Mouse (Mus musculus): ENCODE measurements around the gene Sgk2. TPM values are rescaled to one million over a fixed set of nuclear protein-coding genes. Genes with fewer than 3 reads are reported as not detected.

Gene Sgk2
- polyA plus RNA-seq, 1 experiment from 2014 or later: not detected

- Histone ChIP-seq H3K4me1 (ENCODE audit: control insufficient read depth, insufficient read depth, low read length) (no peaks in the 10 kb centered on the region), H3K9me3 (replicated peaks; ENCODE audit: control insufficient read depth, low read length) (no peaks in the 10 kb centered on the region), H3K36me3 (ENCODE audit: control insufficient read depth, insufficient read depth, low read length) (no peaks in the 10 kb centered on the region), H3K27me3 (ENCODE audit: control insufficient read depth, insufficient read depth, low read length) (no peaks in the 10 kb centered on the region), H3K4me2 (no peak overlapping the region), H3K9ac (ENCODE audit: low read depth, low read length) (no peak overlapping the region), H3K4me3 (ENCODE audit: low read depth, low read length) (no peak overlapping the region), H3K27ac (ENCODE audit: low read depth, low read length) (no peak overlapping the region)
- ATAC-seq (replicated peaks; ENCODE audit: insufficient number of reproducible peaks, low FRiP score, low TSS enrichment): no peak
- 71% methylated on average over 11 of the region's 11 CpGs for WGBS (ENCODE audit: insufficient replicate concordance)
Observed at GRCm38 (mm10) chr2:162975157-162975775, 11.9 kb upstream of the Sgk2 start.

DNA sequence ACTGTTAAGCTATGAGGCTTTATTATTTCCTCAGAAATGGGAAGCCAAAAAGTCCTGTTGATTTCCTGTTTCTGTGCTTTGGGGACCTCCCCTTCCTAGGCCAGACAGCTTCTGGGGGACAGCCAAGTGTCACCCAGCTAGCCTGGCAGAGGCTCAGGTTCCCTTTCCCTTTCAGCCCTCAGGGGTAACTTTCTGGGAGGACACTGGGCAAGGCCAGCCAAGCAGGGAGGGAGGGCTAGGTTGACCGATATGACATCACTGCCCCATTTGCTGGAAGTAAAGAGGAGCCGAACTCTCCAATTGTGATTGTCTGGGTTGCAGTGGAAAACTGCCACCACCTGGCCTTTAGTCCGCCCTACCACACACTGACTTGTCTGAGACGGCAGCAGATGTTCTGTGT is 11.1 kb upstream of the Sgk2 start:
- WGBS (ENCODE audit: insufficient replicate concordance): 78% methylated on average over 4 of the region's 4 CpGs

GRCm38 (mm10) chr2:162984381-162984780 is 2.7 kb upstream of the Sgk2 start:
- 77% methylated on average over 6 of the region's 6 CpGs for WGBS (ENCODE audit: insufficient replicate concordance)
- Histone ChIP-seq H3K4me2 (no peak overlapping the region), H3K9ac (ENCODE audit: low read depth, low read length) (no peak overlapping the region), H3K36me3 (ENCODE audit: control insufficient read depth, insufficient read depth, low read length) (no peaks in the 10 kb centered on the region), H3K9me3 (replicated peaks; ENCODE audit: control insufficient read depth, low read length) (no peaks in the 10 kb centered on the region), H3K27ac (ENCODE audit: low read depth, low read length) (no peak overlapping the region), H3K27me3 (ENCODE audit: control insufficient read depth, insufficient read depth, low read length) (no peaks in the 10 kb centered on the region), H3K4me3 (ENCODE audit: low read depth, low read length) (no peak overlapping the region), H3K4me1 (ENCODE audit: control insufficient read depth, insufficient read depth, low read length) (no peaks in the 10 kb centered on the region)
- no peak for ATAC-seq (replicated peaks; ENCODE audit: insufficient number of reproducible peaks, low FRiP score, low TSS enrichment)

More for the DNA sequence above, 11.1 kb upstream of the Sgk2 start:
- no peak overlapping the region for H3K4me2 ChIP-seq
- no peaks in the 10 kb centered on the region for H3K36me3 ChIP-seq (ENCODE audit: control insufficient read depth, insufficient read depth, low read length)
- no peak overlapping the region for H3K27ac ChIP-seq (ENCODE audit: low read depth, low read length)
- H3K4me3 ChIP-seq (ENCODE audit: low read depth, low read length): no peak overlapping the region
- no peak overlapping the region for H3K9ac ChIP-seq (ENCODE audit: low read depth, low read length)
- no peaks in the 10 kb centered on the region for H3K9me3 ChIP-seq (replicated peaks; ENCODE audit: control insufficient read depth, low read length)
- no peaks in the 10 kb centered on the region for H3K4me1 ChIP-seq (ENCODE audit: control insufficient read depth, insufficient read depth, low read length)
- ATAC-seq (replicated peaks; ENCODE audit: insufficient number of reproducible peaks, low FRiP score, low TSS enrichment): no peak
- H3K27me3 ChIP-seq (ENCODE audit: control insufficient read depth, insufficient read depth, low read length): no peaks in the 10 kb centered on the region

- no peaks in the 10 kb centered on the region for H3K9me3 ChIP-seq (replicated peaks; ENCODE audit: control insufficient read depth, low read length)
- H3K27me3 ChIP-seq (ENCODE audit: control insufficient read depth, insufficient read depth, low read length): no peaks in the 10 kb centered on the region; the same call in 1 of the 2 replicates
- no peak; the same call in 1 of the 2 replicates for ATAC-seq (replicated peaks; ENCODE audit: insufficient number of reproducible peaks, low FRiP score, low TSS enrichment)
- H3K36me3 ChIP-seq (ENCODE audit: control insufficient read depth, insufficient read depth, low read length): no peaks in the 10 kb centered on the region
- no peak overlapping the region for H3K4me2 ChIP-seq
- H3K27ac ChIP-seq (ENCODE audit: low read depth, low read length): no peak overlapping the region
- H3K9ac ChIP-seq (ENCODE audit: low read depth, low read length): no peak overlapping the region
- no peak overlapping the region for H3K4me3 ChIP-seq (ENCODE audit: low read depth, low read length)
- no peaks in the 10 kb centered on the region for H3K4me1 ChIP-seq (ENCODE audit: control insufficient read depth, insufficient read depth, low read length)
- 67% methylated on average over 3 of the region's 3 CpGs for WGBS (ENCODE audit: insufficient replicate concordance)
Observed at GRCm38 (mm10) chr2:162985923-162986322, 1.2 kb upstream of the Sgk2 start.

DNA sequence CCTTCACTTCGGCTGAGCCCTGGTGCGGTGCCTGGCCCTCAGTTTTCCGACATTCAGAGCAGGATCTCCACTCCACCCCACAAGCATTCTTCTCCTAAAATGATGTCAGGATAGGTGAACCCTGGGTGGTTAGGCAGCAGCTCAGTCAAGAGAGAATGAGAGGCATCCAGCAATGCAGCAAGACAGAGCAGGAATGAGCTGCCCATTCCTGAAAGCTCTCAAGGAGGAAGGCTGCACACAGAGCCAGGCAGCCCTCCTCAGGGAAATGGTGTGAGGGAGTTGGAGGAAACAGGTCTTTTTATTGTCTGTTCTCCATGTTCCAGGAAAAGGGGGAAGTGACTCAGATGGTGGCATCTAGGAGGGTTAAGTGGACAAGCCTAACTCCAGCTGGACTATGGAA is 366 bp upstream of the Sgk2 start:
- H3K27me3 ChIP-seq (ENCODE audit: control insufficient read depth, insufficient read depth, low read length): no peaks in the 10 kb centered on the region; the same call in 1 of the 2 replicates
- H3K4me3 ChIP-seq (ENCODE audit: low read depth, low read length): no peak overlapping the region
- no peak overlapping the region for H3K27ac ChIP-seq (ENCODE audit: low read depth, low read length)
- ATAC-seq (replicated peaks; ENCODE audit: insufficient number of reproducible peaks, low FRiP score, low TSS enrichment): no peak
- no peaks in the 10 kb centered on the region for H3K36me3 ChIP-seq (ENCODE audit: control insufficient read depth, insufficient read depth, low read length)
- H3K4me2 ChIP-seq: no peak overlapping the region
- WGBS (ENCODE audit: insufficient replicate concordance): 68% methylated on average over 3 of the region's 3 CpGs
- no peaks in the 10 kb centered on the region for H3K9me3 ChIP-seq (replicated peaks; ENCODE audit: control insufficient read depth, low read length)
- H3K4me1 ChIP-seq (ENCODE audit: control insufficient read depth, insufficient read depth, low read length): no peaks in the 10 kb centered on the region
- H3K9ac ChIP-seq (ENCODE audit: low read depth, low read length): no peak overlapping the region

DNA sequence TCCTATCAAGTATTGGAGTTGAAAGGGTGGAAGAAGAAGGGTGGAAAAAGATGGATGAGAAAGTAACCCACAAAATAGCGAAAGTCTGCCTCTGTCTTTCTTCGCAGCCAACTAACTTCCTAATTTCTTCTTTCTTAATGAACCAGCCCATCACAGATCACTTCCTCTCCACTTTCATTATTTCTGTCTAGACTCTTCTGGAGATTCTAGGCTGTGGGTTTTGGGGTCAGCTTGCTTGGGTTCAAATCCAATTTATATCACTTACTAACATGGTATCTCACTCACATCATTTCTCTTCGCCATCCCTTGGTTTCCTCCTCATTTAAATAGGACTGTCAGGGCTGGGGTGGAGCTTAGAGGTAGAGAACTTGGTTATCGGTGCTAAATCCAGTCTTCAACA is 1.1 kb downstream of the Sgk2 start:
- Histone ChIP-seq H3K27me3 (ENCODE audit: control insufficient read depth, insufficient read depth, low read length) (no peaks in the 10 kb centered on the region; the same call in 1 of the 2 replicates), H3K9me3 (replicated peaks; ENCODE audit: control insufficient read depth, low read length) (no peaks in the 10 kb centered on the region), H3K4me3 (ENCODE audit: low read depth, low read length) (no peak overlapping the region), H3K36me3 (ENCODE audit: control insufficient read depth, insufficient read depth, low read length) (no peaks in the 10 kb centered on the region), H3K4me1 (ENCODE audit: control insufficient read depth, insufficient read depth, low read length) (no peaks in the 10 kb centered on the region), H3K4me2 (no peak overlapping the region), H3K9ac (ENCODE audit: low read depth, low read length) (no peak overlapping the region), H3K27ac (ENCODE audit: low read depth, low read length) (no peak overlapping the region)
- ATAC-seq (replicated peaks; ENCODE audit: insufficient number of reproducible peaks, low FRiP score, low TSS enrichment): no peak
- WGBS (ENCODE audit: insufficient replicate concordance): 84% methylated on average over 4 of the region's 4 CpGs

DNA sequence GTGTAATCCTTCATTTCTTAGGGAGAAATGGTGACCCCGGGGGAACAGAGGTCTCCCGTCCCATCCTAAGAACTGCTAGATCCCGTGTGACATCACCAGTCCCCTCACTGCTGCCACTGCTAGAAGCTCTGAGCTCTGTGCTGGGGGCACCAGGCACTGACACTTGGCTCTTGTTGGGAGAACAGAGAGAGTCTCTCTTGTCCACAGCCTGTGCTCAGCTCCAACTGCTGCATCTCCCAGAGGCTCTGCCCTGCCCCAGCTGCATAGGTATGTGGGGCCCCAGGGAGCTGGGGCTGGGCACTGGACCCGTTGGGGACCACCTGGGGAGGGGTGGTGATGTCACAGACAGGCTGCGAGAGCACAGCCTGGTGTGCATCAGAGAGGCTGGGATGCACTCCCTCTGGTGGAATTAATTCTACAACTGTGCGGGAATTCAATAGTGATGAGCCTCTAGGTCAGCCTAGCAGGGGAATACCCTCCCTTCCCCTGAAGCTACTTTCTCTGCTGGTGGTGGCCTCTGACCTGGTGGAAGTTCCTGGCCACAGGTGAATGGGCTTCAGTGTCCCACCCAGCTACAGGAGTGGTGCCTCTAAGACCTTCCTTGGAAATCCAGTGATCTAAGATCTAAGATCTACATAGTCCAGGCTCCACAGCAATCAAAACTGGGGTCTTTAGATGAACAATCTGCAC is 4.4 kb downstream of the Sgk2 start:
- Histone ChIP-seq H3K9me3 (replicated peaks; ENCODE audit: control insufficient read depth, low read length) (no peaks in the 10 kb centered on the region), H3K36me3 (ENCODE audit: control insufficient read depth, insufficient read depth, low read length) (no peaks in the 10 kb centered on the region), H3K4me2 (no peak overlapping the region), H3K27ac (ENCODE audit: low read depth, low read length) (no peak overlapping the region), H3K4me3 (ENCODE audit: low read depth, low read length) (no peak overlapping the region), H3K4me1 (ENCODE audit: control insufficient read depth, insufficient read depth, low read length) (no peaks in the 10 kb centered on the region), H3K27me3 (ENCODE audit: control insufficient read depth, insufficient read depth, low read length) (no peaks in the 10 kb centered on the region; the same call in 1 of the 2 replicates), H3K9ac (ENCODE audit: low read depth, low read length) (no peak overlapping the region)
- 33% methylated on average over 6 of the region's 6 CpGs for WGBS (ENCODE audit: insufficient replicate concordance)
- ATAC-seq (replicated peaks; ENCODE audit: insufficient number of reproducible peaks, low FRiP score, low TSS enrichment): no peak

- H3K4me1 ChIP-seq (ENCODE audit: control insufficient read depth, insufficient read depth, low read length): no peaks in the 10 kb centered on the region
- H3K27ac ChIP-seq (ENCODE audit: low read depth, low read length): no peak overlapping the region
- no peaks in the 10 kb centered on the region; the same call in 1 of the 2 replicates for H3K27me3 ChIP-seq (ENCODE audit: control insufficient read depth, insufficient read depth, low read length)
- H3K36me3 ChIP-seq (ENCODE audit: control insufficient read depth, insufficient read depth, low read length): no peaks in the 10 kb centered on the region
- H3K4me3 ChIP-seq (ENCODE audit: low read depth, low read length): no peak overlapping the region
- no peak overlapping the region for H3K4me2 ChIP-seq
- H3K9me3 ChIP-seq (replicated peaks; ENCODE audit: control insufficient read depth, low read length): no peaks in the 10 kb centered on the region
- no peak for ATAC-seq (replicated peaks; ENCODE audit: insufficient number of reproducible peaks, low FRiP score, low TSS enrichment)
- H3K9ac ChIP-seq (ENCODE audit: low read depth, low read length): no peak overlapping the region
Observed at GRCm38 (mm10) chr2:162992084-162992437, 4.9 kb downstream of the Sgk2 start.

Measured in heart, embryonic 11.5 days (tissue).